In genomic region chr1:75456746-75457564, GRCm38 (mm10) we compare ENCODE assay signal across 9 mouse cellular contexts. TPM values are rescaled to one million over a fixed set of nuclear protein-coding genes. Genes with fewer than 3 reads are reported as not detected.
A peak's percentile ranks its signal among the peaks of the same experiment; 100 is the strongest.
DNase-seq lines count a peak whose midpoint lies in the region; ATAC-seq and TF ChIP-seq lines count a peak whose summit lies in the region.
"Had no signal": no experiment of that assay in that cellular context is flagged by ENCODE, and none has a peak within 500 bp of the region (broad histone marks: within the 10 kb centered on the region; RNA-seq: fewer than 3 reads in every experiment).

No protein-coding gene starts in this region.

- H3K4me1 ChIP-seq in heart, postnatal 0 days (ENCODE audit: control insufficient read depth, insufficient read depth), result peaks cover 6% of the 10 kb centered on the region
- peaks cover 87% of the 10 kb centered on the region for H3K4me1 ChIP-seq in G1E (ENCODE audit: insufficient read depth, low read depth, low read length)
- H3K4me1 ChIP-seq in forebrain, embryonic 13.5 days, result peaks cover 49% of the 10 kb centered on the region
- peaks cover 37% of the 10 kb centered on the region for H3K4me1 ChIP-seq in midbrain, embryonic 14.5 days (ENCODE audit: control insufficient read depth, insufficient read depth, low read length)

- no peak for DNase-seq in heart, postnatal 0 days (ENCODE audit: low spot score)
- DNase-seq in heart, postnatal 25 days (ENCODE audit: low spot score), result no peak
- DNase-seq in G1E (ENCODE audit: low spot score), result no peak
- peak; percentile 62 for DNase-seq in midbrain, embryonic 14.5 days
- DNase-seq in gastrocnemius, postnatal 36 days, result no peak
- DNase-seq in left cerebral cortex, postnatal 25 days (ENCODE audit: low spot score in 2 of 2), result no peak
- no peak for DNase-seq in adrenal gland, adult 8-10 months

- intact Hi-C loops in heart, postnatal 25 days (cut with DNase I), result no loop called here
- intact Hi-C loops in gastrocnemius, postnatal 36 days (cut with DNase I), result no loop called here
- intact Hi-C loops in left cerebral cortex, postnatal 25 days (cut with DNase I), result no loop called here

- no peak for ATAC-seq in heart, postnatal 0 days (ENCODE audit: insufficient read depth, low read depth)
- ATAC-seq in G1E (ENCODE audit: extremely low read depth, insufficient number of reproducible peaks, low FRiP score, poor library complexity, severe bottlenecking), result peak; percentile 51
- ATAC-seq in forebrain, embryonic 13.5 days, result peak; percentile 16; the same call in 1 of the 2 replicates
- no peak for ATAC-seq in midbrain, embryonic 14.5 days (ENCODE audit: low FRiP score, low TSS enrichment)

- 18% methylated on average over 14 of the region's 14 CpGs for WGBS in heart, postnatal 0 days
- 8% methylated on average over 14 of the region's 14 CpGs for WGBS in forebrain, embryonic 13.5 days
- WGBS in midbrain, embryonic 14.5 days, result 6% methylated on average over 14 of the region's 14 CpGs

- no peaks in the 10 kb centered on the region for H3K9me3 ChIP-seq in heart, postnatal 0 days (replicated peaks; ENCODE audit: control insufficient read depth, low read length)
- H3K9me3 ChIP-seq in G1E (replicated peaks), result peaks cover 4% of the 10 kb centered on the region
- no peaks in the 10 kb centered on the region for H3K9me3 ChIP-seq in forebrain, embryonic 13.5 days (replicated peaks)
- no peaks in the 10 kb centered on the region for H3K9me3 ChIP-seq in midbrain, embryonic 14.5 days (ENCODE audit: control insufficient read depth, low read length)
- H3K9me3 ChIP-seq: lung, embryonic 15.5 days had no signal

- no peak overlapping the region for H3K4me3 ChIP-seq in heart, postnatal 0 days (ENCODE audit: low read depth, low read length)
- H3K4me3 ChIP-seq in G1E (ENCODE audit: low read depth, low read length), result peak overlapping the region; percentile 70; the same call in 1 of the 2 replicates
- no peak overlapping the region for H3K4me3 ChIP-seq in forebrain, embryonic 13.5 days
- H3K4me3 ChIP-seq in midbrain, embryonic 14.5 days (replicated peaks; ENCODE audit: low read depth, low read length), result 0 out of 2 replicates have a peak overlapping the region, but pooled peaks have one; percentile 7
- H3K4me3 ChIP-seq: lung, embryonic 15.5 days had no signal

- no peak overlapping the region for H3K9ac ChIP-seq in heart, postnatal 0 days (replicated peaks; ENCODE audit: low read depth, low read length)
- no peak overlapping the region for H3K9ac ChIP-seq in forebrain, embryonic 13.5 days
- H3K9ac ChIP-seq in midbrain, embryonic 14.5 days (replicated peaks; ENCODE audit: low read length), result no peak overlapping the region
- H3K9ac ChIP-seq: lung, embryonic 15.5 days had no signal

- no peak for TF ChIP-seq EP300 in heart, postnatal 0 days (IDR thresholded peaks at IDR 0.05; ENCODE audit: low read depth)

- H3K27me3 ChIP-seq in heart, postnatal 0 days (ENCODE audit: control insufficient read depth, insufficient read depth, low read length), result peaks cover 49% of the 10 kb centered on the region
- H3K27me3 ChIP-seq in G1E (ENCODE audit: insufficient read depth, low read length), result peaks cover 77% of the 10 kb centered on the region
- peaks cover 63% of the 10 kb centered on the region for H3K27me3 ChIP-seq in forebrain, embryonic 13.5 days
- H3K27me3 ChIP-seq in midbrain, embryonic 14.5 days (ENCODE audit: control insufficient read depth, insufficient read depth, low read length), result no peaks in the 10 kb centered on the region; the same call in 1 of the 2 replicates

- TF ChIP-seq CTCF in heart, postnatal 0 days (IDR thresholded peaks at IDR 0.05; ENCODE audit: low read depth), result peak; percentile 33
- TF ChIP-seq CTCF in G1E (IDR thresholded peaks at IDR 0.05; ENCODE audit: low read depth, low read length), result peak; percentile 80

- H3K36me3 ChIP-seq in heart, postnatal 0 days (replicated peaks; ENCODE audit: control insufficient read depth, insufficient read depth, low read length), result no peaks in the 10 kb centered on the region
- H3K36me3 ChIP-seq in G1E (replicated peaks), result no peaks in the 10 kb centered on the region
- no peaks in the 10 kb centered on the region for H3K36me3 ChIP-seq in forebrain, embryonic 13.5 days (ENCODE audit: poor library complexity, severe bottlenecking)
- no peaks in the 10 kb centered on the region for H3K36me3 ChIP-seq in midbrain, embryonic 14.5 days (ENCODE audit: control insufficient read depth, insufficient read depth, low read length)
- H3K36me3 ChIP-seq: lung, embryonic 15.5 days had no signal

- H3K27ac ChIP-seq in heart, postnatal 0 days (ENCODE audit: low read depth), result no peak overlapping the region
- no peak overlapping the region for H3K27ac ChIP-seq in forebrain, embryonic 13.5 days
- peak overlapping the region; percentile 84 for H3K27ac ChIP-seq in midbrain, embryonic 14.5 days (replicated peaks; ENCODE audit: low read depth, low read length)
- H3K27ac ChIP-seq: lung, embryonic 15.5 days had no signal

- no peak overlapping the region for H3K4me2 ChIP-seq in heart, postnatal 0 days (ENCODE audit: low read depth, low read length)
- no peak overlapping the region for H3K4me2 ChIP-seq in forebrain, embryonic 13.5 days
- H3K4me2 ChIP-seq in midbrain, embryonic 14.5 days (ENCODE audit: low read length), result peak overlapping the region; percentile 70

RNA-seq across cellular contexts. Expression of gene Asic4, which starts 6.7 kb away (rescaled TPM):
- not detected in 2 replicates for total RNA-seq in heart, postnatal 0 days (2014; rRNA removed; ENCODE audit: low replicate concordance)
- polyA plus RNA-seq in heart, postnatal 0 days (2015; fragmentation: Nextera tagmentation; extraction: Ambion mirVana), result 0.04 and 0.07 TPM in 2 replicates
- total RNA-seq in heart, postnatal 25 days (2021), result not detected
- 1.1 and 2.9 TPM in 2 replicates for total RNA-seq in G1E (2014; fragmentation: Nextera tagmentation)
- 1.7 and 2.6 TPM in 2 replicates for total RNA-seq in G1E (2017)
- 8.7 and 8.8 TPM in 2 replicates for polyA plus RNA-seq in G1E (2012)
- 4.0 and 5.4 TPM in 2 replicates for polyA plus RNA-seq in forebrain, embryonic 13.5 days (2015; fragmentation: Nextera tagmentation; extraction: Ambion mirVana)
- 16.6 and 34.3 TPM in 2 replicates for polyA plus RNA-seq in midbrain, embryonic 14.5 days (2014; fragmentation: Nextera tagmentation; extraction: Ambion mirVana)
- total RNA-seq in gastrocnemius, postnatal 36 days (2021), result not detected
- 10 to 100 TPM; 10.4 to 20.6 TPM for total RNA-seq in left cerebral cortex, postnatal 25 days (2021)
- 10 to 100 TPM in 2 of 4 experiments, 1 to 10 TPM in 2; 4.9 to 11.1 (median 8.4) TPM for total RNA-seq in adrenal gland, adult 8-10 months (2022)

RNA-seq across cellular contexts. Expression of gene Gmppa, which starts 21.2 kb away (rescaled TPM):
- total RNA-seq in heart, postnatal 0 days (2014; rRNA removed; ENCODE audit: low replicate concordance), result 74.7 and 85.2 TPM in 2 replicates
- 47.4 and 55.9 TPM in 2 replicates for polyA plus RNA-seq in heart, postnatal 0 days (2015; fragmentation: Nextera tagmentation; extraction: Ambion mirVana)
- total RNA-seq in heart, postnatal 25 days (2021), result 10 to 100 TPM; 36.6 to 37.3 TPM
- total RNA-seq in G1E (2014; fragmentation: Nextera tagmentation) (179 and 182 TPM in 2 replicates), G1E (2017) (178 and 183 TPM in 2 replicates)
- polyA plus RNA-seq in G1E (2012), result 328 and 349 TPM in 2 replicates
- 53.7 and 62.7 TPM in 2 replicates for polyA plus RNA-seq in forebrain, embryonic 13.5 days (2015; fragmentation: Nextera tagmentation; extraction: Ambion mirVana)
- polyA plus RNA-seq in midbrain, embryonic 14.5 days (2014; fragmentation: Nextera tagmentation; extraction: Ambion mirVana), result 75.7 and 75.9 TPM in 2 replicates
- total RNA-seq in gastrocnemius, postnatal 36 days (2021), result 10 to 100 TPM; 35.4 to 35.5 TPM
- total RNA-seq in left cerebral cortex, postnatal 25 days (2021), result 10 to 100 TPM; 58.8 to 61.0 TPM
- 100 to 1,000 TPM in 1 of 4 experiments, 10 to 100 TPM in 3; 56.5 to 103 (median 92.0) TPM for total RNA-seq in adrenal gland, adult 8-10 months (2022)

RNA-seq across cellular contexts. Expression of gene Chpf, which starts 22.2 kb away (rescaled TPM):
- 47.7 and 53.3 TPM in 2 replicates for total RNA-seq in heart, postnatal 0 days (2014; rRNA removed; ENCODE audit: low replicate concordance)
- polyA plus RNA-seq in heart, postnatal 0 days (2015; fragmentation: Nextera tagmentation; extraction: Ambion mirVana), result 19.1 and 19.3 TPM in 2 replicates
- 10 to 100 TPM; 26.4 to 28.2 TPM for total RNA-seq in heart, postnatal 25 days (2021)
- total RNA-seq in G1E (2014; fragmentation: Nextera tagmentation), result 19.9 and 23.6 TPM in 2 replicates
- total RNA-seq in G1E (2017), result 12.0 and 16.6 TPM in 2 replicates
- 119 and 121 TPM in 2 replicates for polyA plus RNA-seq in G1E (2012)
- 16.9 and 18.6 TPM in 2 replicates for polyA plus RNA-seq in forebrain, embryonic 13.5 days (2015; fragmentation: Nextera tagmentation; extraction: Ambion mirVana)
- 39.7 and 44.2 TPM in 2 replicates for polyA plus RNA-seq in midbrain, embryonic 14.5 days (2014; fragmentation: Nextera tagmentation; extraction: Ambion mirVana)
- total RNA-seq in gastrocnemius, postnatal 36 days (2021), result 1 to 10 TPM; 6.2 to 7.0 TPM
- 10 to 100 TPM; 82.1 to 82.4 TPM for total RNA-seq in left cerebral cortex, postnatal 25 days (2021)
- total RNA-seq in adrenal gland, adult 8-10 months (2022), result 10 to 100 TPM; 56.6 to 72.7 (median 67.0) TPM

RNA-seq across cellular contexts. Expression of gene Tmem198, which starts 22.4 kb away (rescaled TPM):
- total RNA-seq in heart, postnatal 0 days (2014; rRNA removed; ENCODE audit: low replicate concordance), result not detected in 2 replicates
- polyA plus RNA-seq in heart, postnatal 0 days (2015; fragmentation: Nextera tagmentation; extraction: Ambion mirVana), result 0.61 and 0.81 TPM in 2 replicates
- under 1 TPM; 0.42 to 0.61 TPM for total RNA-seq in heart, postnatal 25 days (2021)
- total RNA-seq in G1E (2014; fragmentation: Nextera tagmentation) (0.30 TPM in 1 of 2 replicates, not detected in the other), G1E (2017) (0.76 and 1.1 TPM in 2 replicates)
- 4.0 and 4.8 TPM in 2 replicates for polyA plus RNA-seq in G1E (2012)
- polyA plus RNA-seq in forebrain, embryonic 13.5 days (2015; fragmentation: Nextera tagmentation; extraction: Ambion mirVana), result 34.0 and 35.5 TPM in 2 replicates
- polyA plus RNA-seq in midbrain, embryonic 14.5 days (2014; fragmentation: Nextera tagmentation; extraction: Ambion mirVana), result 42.9 and 55.9 TPM in 2 replicates
- total RNA-seq in gastrocnemius, postnatal 36 days (2021), result under 1 TPM; 0.12 to 0.26 TPM
- total RNA-seq in left cerebral cortex, postnatal 25 days (2021), result 100 to 1,000 TPM in 1 of 2 experiments, 10 to 100 TPM in 1; 92.9 to 111 TPM
- total RNA-seq in adrenal gland, adult 8-10 months (2022), result 1 to 10 TPM; 2.5 to 5.8 (median 3.0) TPM

RNA-seq across cellular contexts. Expression of gene Obsl1, which starts 49.3 kb away (rescaled TPM):
- 293 and 367 TPM in 2 replicates for total RNA-seq in heart, postnatal 0 days (2014; rRNA removed; ENCODE audit: low replicate concordance)
- polyA plus RNA-seq in heart, postnatal 0 days (2015; fragmentation: Nextera tagmentation; extraction: Ambion mirVana), result 45.8 and 46.8 TPM in 2 replicates
- 100 to 1,000 TPM; 147 to 150 TPM for total RNA-seq in heart, postnatal 25 days (2021)
- total RNA-seq in G1E (2014; fragmentation: Nextera tagmentation) (not detected in 2 replicates), G1E (2017) (0.05 and 0.17 TPM in 2 replicates)
- polyA plus RNA-seq in G1E (2012), result not detected in 2 replicates
- 15.5 and 17.2 TPM in 2 replicates for polyA plus RNA-seq in forebrain, embryonic 13.5 days (2015; fragmentation: Nextera tagmentation; extraction: Ambion mirVana)
- polyA plus RNA-seq in midbrain, embryonic 14.5 days (2014; fragmentation: Nextera tagmentation; extraction: Ambion mirVana), result 22.0 and 24.1 TPM in 2 replicates
- 10 to 100 TPM; 41.4 to 52.1 TPM for total RNA-seq in gastrocnemius, postnatal 36 days (2021)
- total RNA-seq in left cerebral cortex, postnatal 25 days (2021), result 10 to 100 TPM; 28.6 to 29.0 TPM
- total RNA-seq in adrenal gland, adult 8-10 months (2022), result 100 to 1,000 TPM in 1 of 4 experiments, 10 to 100 TPM in 3; 71.0 to 109 (median 87.5) TPM

Comparison
In these comparisons a context has a peak if more than half of its experiments do, and no peak if none do; other contexts are left out.
1. ATAC-seq: peak in G1E (single experiment) and forebrain, embryonic 13.5 days (single experiment); none in heart, postnatal 0 days (single experiment) and midbrain, embryonic 14.5 days (single experiment).
2. H3K4me3 ChIP-seq: peak in G1E (single experiment) and midbrain, embryonic 14.5 days (single experiment); none in heart, postnatal 0 days (single experiment) and forebrain, embryonic 13.5 days (single experiment).